Mouse (Mus musculus) heart, adult 11 months (tissue): ENCODE measurements at regions not wholly inside any gene's neighbourhood (a gene's known extent, or its start where the extent isn't known, plus 50 kb on each side); places are given as distances from the start of the nearest gene placed in this dataset.
A peak's percentile ranks its signal among the peaks of the same experiment; 100 is the strongest.

Experiments
- DNase-seq: peaks from one replicate; pipeline ENCODE4 v3.0.0; 2022

GRCm38 (mm10) chr5:102295564-102295963, 185.6 kb upstream of the Arhgap24 start:
- no peak for DNase-seq

GRCm38 (mm10) chr5:102306309-102306708, 174.9 kb upstream of the Arhgap24 start:
- no peak for DNase-seq

GRCm38 (mm10) chr5:102306718-102307117, 174.5 kb upstream of the Arhgap24 start:
- DNase-seq = no peak

GRCm38 (mm10) chr5:102311570-102311969, 169.6 kb upstream of the Arhgap24 start:
- no peak for DNase-seq

- no peak for DNase-seq
Observed at GRCm38 (mm10) chr5:102328197-102328784, 152.9 kb upstream of the Arhgap24 start.

GRCm38 (mm10) chr5:102333894-102334293, 147.3 kb upstream of the Arhgap24 start:
- DNase-seq = no peak

- no peak for DNase-seq
Observed at GRCm38 (mm10) chr5:102334442-102335197, 146.6 kb upstream of the Arhgap24 start.

- DNase-seq = no peak
Observed at GRCm38 (mm10) chr5:102366481-102366880, 114.7 kb upstream of the Arhgap24 start.

- no peak for DNase-seq
Observed at GRCm38 (mm10) chr5:102373309-102373971, 107.8 kb upstream of the Arhgap24 start.

GRCm38 (mm10) chr5:102373972-102374755, 107.0 kb upstream of the Arhgap24 start:
- DNase-seq = no peak

- no peak for DNase-seq
Observed at GRCm38 (mm10) chr5:102375339-102375738, 105.9 kb upstream of the Arhgap24 start.

- peak; percentile 91 for DNase-seq
Observed at GRCm38 (mm10) chr5:102393941-102394340, 87.2 kb upstream of the Arhgap24 start.

GRCm38 (mm10) chr5:102395608-102396146, 85.5 kb upstream of the Arhgap24 start:
- peak; percentile 92 for DNase-seq

- no peak for DNase-seq
Observed at GRCm38 (mm10) chr5:102399006-102399405, 82.2 kb upstream of the Arhgap24 start.

GRCm38 (mm10) chr5:102417642-102418041, 63.5 kb upstream of the Arhgap24 start:
- peak; percentile 61 for DNase-seq

- DNase-seq = no peak
Observed at GRCm38 (mm10) chr5:102419089-102419488, 62.1 kb upstream of the Arhgap24 start.

GRCm38 (mm10) chr5:102424636-102425242, 56.5 kb upstream of the Arhgap24 start:
- peak; percentile 72 for DNase-seq

GRCm38 (mm10) chr5:102428310-102428709, 52.9 kb upstream of the Arhgap24 start:
- no peak for DNase-seq
